Comparison of ENCODE assay signal across 9 mouse cellular contexts in the genomic region with DNA sequence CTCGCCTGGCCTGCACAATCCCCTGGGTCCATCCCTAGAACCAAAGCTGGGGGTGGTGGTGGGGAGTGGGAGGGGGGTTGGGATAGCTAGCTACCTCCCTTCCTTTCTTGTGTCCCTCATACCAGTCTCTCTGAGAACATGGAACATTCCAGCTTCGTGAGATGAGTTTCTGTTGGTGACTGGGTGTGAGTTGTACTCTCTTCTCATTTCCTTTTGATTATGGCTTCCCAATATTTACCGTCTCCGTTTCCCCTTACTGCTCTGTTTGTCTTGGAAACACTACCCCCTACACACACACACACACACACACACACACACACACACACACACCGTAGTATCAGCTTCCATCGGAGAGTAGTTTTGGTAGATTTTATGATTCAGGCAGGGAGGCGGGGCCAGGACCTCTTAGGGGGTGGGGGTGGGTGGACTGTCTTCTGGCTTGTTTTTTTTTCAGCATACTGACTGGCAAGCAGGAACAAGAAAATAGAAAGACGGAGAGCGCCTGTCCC.
DNase-seq lines count a peak whose midpoint lies in the region; ATAC-seq and TF ChIP-seq lines count a peak whose summit lies in the region.
"Had no signal": no experiment of that assay in that cellular context is flagged by ENCODE, and none has a peak within 500 bp of the region (broad histone marks: within the 10 kb centered on the region; RNA-seq: fewer than 3 reads in every experiment).

No protein-coding gene starts in this region.

- H3K9me3 ChIP-seq in forebrain, embryonic 16.5 days (ENCODE audit: control insufficient read depth, low read length): no peaks in the 10 kb centered on the region
- H3K9me3 ChIP-seq in liver, embryonic 13.5 days (replicated peaks): no peaks in the 10 kb centered on the region

- H3K36me3 ChIP-seq in heart, adult 2 months (ENCODE audit: control insufficient read depth, insufficient read depth, low read length): no peaks in the 10 kb centered on the region; the same call in 1 of the 2 replicates
- H3K36me3 ChIP-seq in forebrain, embryonic 16.5 days (ENCODE audit: control insufficient read depth, insufficient read depth): no peaks in the 10 kb centered on the region
- H3K36me3 ChIP-seq in liver, embryonic 13.5 days: peaks cover 39% of the 10 kb centered on the region

- no peaks in the 10 kb centered on the region for H3K27me3 ChIP-seq in heart, adult 2 months (ENCODE audit: control insufficient read depth, insufficient read depth, low read length)
- no peaks in the 10 kb centered on the region for H3K27me3 ChIP-seq in forebrain, embryonic 16.5 days (replicated peaks; ENCODE audit: control insufficient read depth, insufficient read depth, low read length)
- no peaks in the 10 kb centered on the region for H3K27me3 ChIP-seq in liver, embryonic 13.5 days

- DNase-seq in heart, adult 2 months: no peak
- no peak for DNase-seq in heart, postnatal 14 days
- DNase-seq in MN1 (ENCODE audit: low spot score): peak; percentile 20
- no peak for DNase-seq in liver, embryonic 13.5 days
- DNase-seq in yolk sac, embryonic 10.5 days (ENCODE audit: low spot score): no peak
- no peak for DNase-seq in cerebellum, adult 9-11 months
- DNase-seq in thymus, postnatal 36 days: no peak

- intact Hi-C loops in heart, adult 2 months (cut with DNase I): loop anchor here (1.0 to 2.0 kb wide), 3 partner anchors 10 to 34 kb away; no protein-coding TSS in a partner anchor
- intact Hi-C loops in heart, postnatal 14 days (cut with DNase I): no loop called here

- ATAC-seq in forebrain, embryonic 16.5 days: no peak
- no peak for ATAC-seq in liver, embryonic 13.5 days (ENCODE audit: low read depth)
- ATAC-seq: CD4-positive, CD25-positive, alpha-beta regulatory T cell, adult 4 months had no signal

- 31% methylated on average over 9 of the region's 9 CpGs for WGBS in heart, adult 2 months
- WGBS in forebrain, embryonic 16.5 days: 11% methylated on average over 9 of the region's 9 CpGs
- 43% methylated on average over 9 of the region's 9 CpGs for WGBS in liver, embryonic 13.5 days (ENCODE audit: insufficient replicate concordance)

- TF ChIP-seq CTCF in heart, adult 2 months (IDR thresholded peaks at IDR 0.05): no peak

- no peak for TF ChIP-seq EP300 in heart, adult 2 months (IDR thresholded peaks at IDR 0.05; ENCODE audit: insufficient read depth, low read depth, low read length)

- H3K4me2 ChIP-seq in forebrain, embryonic 16.5 days (ENCODE audit: low read length): peak overlapping the region; percentile 29
- peak overlapping the region; percentile 65 for H3K4me2 ChIP-seq in liver, embryonic 13.5 days

- no peak overlapping the region for H3K9ac ChIP-seq in heart, adult 2 months (ENCODE audit: low read depth, low read length)
- H3K9ac ChIP-seq in forebrain, embryonic 16.5 days (replicated peaks; ENCODE audit: low read depth, low read length): no peak overlapping the region
- peak overlapping the region; percentile 62 for H3K9ac ChIP-seq in liver, embryonic 13.5 days

- H3K79me2 ChIP-seq in heart, adult 2 months (replicated peaks; ENCODE audit: control insufficient read depth, insufficient read depth, low read length): 0 out of 2 replicates have a peak, but pooled peaks cover 1% of the 10 kb centered on the region

- no peak overlapping the region; the same call in 1 of the 2 replicates for H3K4me3 ChIP-seq in heart, adult 2 months
- H3K4me3 ChIP-seq in forebrain, embryonic 16.5 days (replicated peaks; ENCODE audit: low read length): no peak overlapping the region
- peak overlapping the region; percentile 40 for H3K4me3 ChIP-seq in liver, embryonic 13.5 days (replicated peaks)

- no peak for TF ChIP-seq POLR2A in heart, adult 2 months (IDR thresholded peaks at IDR 0.05; ENCODE audit: insufficient read depth, low read depth, low read length)

- peak overlapping the region; percentile 82 for H3K27ac ChIP-seq in heart, adult 2 months
- H3K27ac ChIP-seq in forebrain, embryonic 16.5 days (ENCODE audit: low read length): no peak overlapping the region
- H3K27ac ChIP-seq in liver, embryonic 13.5 days: peak overlapping the region; percentile 97

- peaks cover 25% of the 10 kb centered on the region for H3K4me1 ChIP-seq in heart, adult 2 months (ENCODE audit: control insufficient read depth, insufficient read depth, low read length)
- peaks cover 23% of the 10 kb centered on the region for H3K4me1 ChIP-seq in forebrain, embryonic 16.5 days (replicated peaks; ENCODE audit: control insufficient read depth, insufficient read depth, low read length)
- H3K4me1 ChIP-seq in liver, embryonic 13.5 days (replicated peaks): peaks cover 76% of the 10 kb centered on the region
